Mouse (Mus musculus) mouse trophoblast stem cell (cell line): Measurements from ENCODE around the gene Lsp1.

Experiments
- in situ Hi-C, 2 experiments: fragments of 300-500 bp; cut with MseI, MboI; formaldehyde crosslinking; loops; 2 replicates in 1 of 2; 3 replicates in 1 of 2; pipeline ENCODE4 v1.15.1; 2025

Lsp1 gene

DNA sequence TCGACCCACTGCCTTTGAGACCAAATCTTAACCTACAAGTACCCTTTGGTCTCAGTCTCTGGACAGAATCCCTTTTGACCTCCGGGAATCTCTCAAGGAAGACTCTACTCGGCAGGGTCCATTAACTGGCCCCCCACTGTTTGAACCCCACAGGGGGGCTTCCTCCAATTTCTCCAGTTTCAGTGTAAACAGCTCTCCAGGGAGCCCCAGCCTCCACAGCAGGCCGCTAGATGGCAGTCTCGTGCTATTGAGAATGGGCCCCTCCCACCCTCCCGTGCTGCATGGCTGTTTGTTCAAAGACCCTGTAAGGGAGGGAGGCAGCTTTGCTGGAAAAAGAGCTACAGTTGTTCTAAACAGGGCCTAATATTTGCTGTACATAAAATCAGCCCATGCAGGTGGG lies 77.3 kb downstream of the Lsp1 start:
- in situ Hi-C loops: no loop called here

- in situ Hi-C loops: no loop called here
Observed at GRCm38 (mm10) chr7:142538291-142538690, 77.7 kb downstream of the Lsp1 start.

GRCm38 (mm10) chr7:142538766-142539165 lies 78.2 kb downstream of the Lsp1 start:
- in situ Hi-C loops: no loop called here

GRCm38 (mm10) chr7:142539828-142540227 lies 79.2 kb downstream of the Lsp1 start:
- in situ Hi-C loops: no loop called here

- in situ Hi-C loops: no loop called here
Observed at GRCm38 (mm10) chr7:142542771-142543303, 82.2 kb downstream of the Lsp1 start.
